Mouse (Mus musculus): Measurements from ENCODE around the gene Bri3. TPM values are rescaled to one million over a fixed set of nuclear protein-coding genes. Genes with fewer than 3 reads are reported as not detected.

Bri3 gene
- total RNA-seq, 2 experiments from 2014 or later = 59.4 to 62.4 TPM

Other genes with a start within 250 kb of the Bri3 start
- gene Ccz1, start 229.6 kb upstream of the Bri3 start, total RNA-seq (2021) = 10 to 100 TPM; 40.8 to 43.7 TPM
- not detected for gene Ocm, start 217.8 kb upstream of the Bri3 start, total RNA-seq (2021)
- gene Lmtk2, start 144.0 kb upstream of the Bri3 start, total RNA-seq (2021) = 10 to 100 TPM; 13.8 to 15.0 TPM
- not detected for gene Bhlha15, start 54.2 kb upstream of the Bri3 start, total RNA-seq (2021)
- 10 to 100 TPM; 27.5 to 28.6 TPM for gene Tecpr1, start 20.8 kb upstream of the Bri3 start, total RNA-seq (2021)
- 1 to 10 TPM; 5.7 to 7.1 TPM for gene Baiap2l1, start 113.7 kb downstream of the Bri3 start, total RNA-seq (2021)